Mouse (Mus musculus): ENCODE measurements around the gene Kdm2b.

- TF ChIP-seq CTCF (IDR thresholded peaks at IDR 0.05; ENCODE audit: borderline replicate concordance, control insufficient read depth, extremely low read depth, insufficient read depth, low read length, poor library complexity): no peak
- TF ChIP-seq POLR2A (IDR thresholded peaks at IDR 0.05; ENCODE audit: control insufficient read depth, extremely low read depth, insufficient read depth, low read length, poor library complexity): no peak
These were observed 11.3 kb upstream of the Kdm2b start for GRCm38 (mm10) chr5:123000901-123001300.
